Mouse (Mus musculus) liver, embryonic 12.5 days (tissue): ENCODE data around the gene Tmem56. TPM values are rescaled to one million over a fixed set of nuclear protein-coding genes. Genes with fewer than 3 reads are reported as not detected.

Experiments used
- ATAC-seq: fragments of 200-750 bp; cut with Nextera tagmentation; 2 replicates; pipeline ENCODE4 v1.8.0; 2017; ENCODE audit warnings: moderate number of reproducible peaks, mild to moderate bottlenecking, moderate library complexity
- H3K27ac ChIP-seq: fragments of 300-500 bp; sonication (generic); 2 replicates; pipeline ENCODE4 v1.5.1; 2016; ENCODE audit warnings: mild to moderate bottlenecking
- H3K27me3 ChIP-seq: fragments of 300-500 bp; sonication (generic); replicated peaks from 2 replicates; pipeline ENCODE4 v1.6.1; 2016; ENCODE audit warnings: mild to moderate bottlenecking, moderate library complexity
- H3K36me3 ChIP-seq: fragments of 300-500 bp; sonication (generic); 2 replicates; pipeline ENCODE4 v1.6.1; 2016; ENCODE audit warnings: mild to moderate bottlenecking, moderate library complexity
- H3K4me1 ChIP-seq: fragments of 300-500 bp; sonication (generic); 2 replicates; pipeline ENCODE4 v1.6.1; 2016
- H3K4me2 ChIP-seq: fragments of 300-500 bp; sonication (generic); 2 replicates; pipeline ENCODE4 v1.6.1; 2016; ENCODE audit warnings: mild to moderate bottlenecking, moderate library complexity
- H3K4me3 ChIP-seq: fragments of 300-500 bp; sonication (generic); 2 replicates; pipeline ENCODE4 v1.5.1; 2016; ENCODE audit warnings: mild to moderate bottlenecking, moderate library complexity
- H3K9ac ChIP-seq: fragments of 300-500 bp; sonication (generic); 2 replicates; pipeline ENCODE4 v1.6.1; 2016; ENCODE audit warnings: mild to moderate bottlenecking, moderate library complexity
- H3K9me3 ChIP-seq: fragments of 300-500 bp; sonication (generic); replicated peaks from 2 replicates; pipeline ENCODE4 v1.6.1; 2016; ENCODE audit warnings: mild to moderate bottlenecking, moderate library complexity
- WGBS: fragments of 180-500 bp; shearing (Covaris S2); methylation state at CpG from one replicate; pipeline ENCODE4 v1.1.7; 2016; ENCODE audit not compliant: insufficient replicate concordance; 5-methylcytosine and 5-hydroxymethylcytosine counted together
- polyA plus RNA-seq: library from polyadenylated mRNA; unstranded; fragments of >200 nt; fragmentation: Nextera tagmentation; extraction: Ambion mirVana; gene quantifications from 2 replicates; pipeline ENCODE4 v1.2.1, GENCODE M21; 2016

Tmem56 gene
- 29.8 and 32.2 TPM in 2 replicates for polyA plus RNA-seq

DNA sequence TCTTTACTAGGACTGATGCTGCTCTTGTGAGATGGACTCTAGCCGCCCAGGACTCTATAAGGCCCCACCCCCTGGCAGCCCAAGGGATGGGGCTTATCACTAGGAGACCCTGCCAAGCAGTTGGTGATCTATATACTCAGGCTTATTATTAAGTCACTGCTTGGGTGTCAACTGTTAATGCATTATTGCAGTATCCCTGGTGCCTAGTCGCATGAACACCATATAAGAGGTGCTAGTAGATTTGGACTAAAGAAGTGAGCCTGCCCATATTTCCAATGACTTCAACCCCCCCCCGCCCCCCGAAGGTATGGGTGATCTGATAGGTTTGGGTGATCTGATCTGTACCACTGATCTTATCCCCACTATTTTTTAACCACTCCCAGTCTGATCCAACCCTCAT is at the start of gene Tmem56:
Tmem56 (minus strand) TSS at position 101 of the 400 bp plus-strand sequence.
- no peak within 1 kb of the TSS for H3K4me2 ChIP-seq
- 76% methylated on average over 4 of the region's 4 CpGs for WGBS
- no peaks in the 10 kb centered on the region for H3K36me3 ChIP-seq
- no peak within 1 kb of the TSS for H3K27ac ChIP-seq
- no peak within 1 kb of the TSS for H3K4me3 ChIP-seq
- H3K9ac ChIP-seq: no peak within 1 kb of the TSS
- H3K9me3 ChIP-seq: no peaks in the 10 kb centered on the region
- ATAC-seq: no peak
- peaks cover 21% of the 10 kb centered on the region for H3K4me1 ChIP-seq
- no peaks in the 10 kb centered on the region for H3K27me3 ChIP-seq

DNA sequence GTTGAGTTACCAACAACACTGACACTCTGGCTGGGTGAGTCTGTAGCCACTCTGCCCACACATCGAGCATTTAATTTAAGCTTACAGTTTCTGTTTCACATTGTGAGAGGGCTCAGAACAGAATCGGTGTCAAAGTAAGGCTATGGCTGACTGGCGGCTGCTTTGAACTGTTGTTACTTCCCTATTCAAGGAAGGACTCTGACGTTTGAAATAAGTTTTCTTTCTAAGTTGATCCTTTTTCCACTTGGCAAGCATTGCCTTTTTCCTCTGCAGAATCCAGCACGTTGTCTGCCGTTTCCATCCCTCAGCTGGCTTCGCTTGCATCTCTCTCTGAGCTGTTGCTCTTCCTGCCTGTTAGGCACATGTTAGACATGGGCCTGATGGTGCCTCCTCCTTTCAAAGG is 47.3 kb upstream of the Tmem56 start:
- no peak for ATAC-seq
- Histone ChIP-seq H3K27ac (no peak overlapping the region), H3K4me3 (no peak overlapping the region), H3K9ac (no peak overlapping the region), H3K4me2 (no peak overlapping the region), H3K4me1 (peaks cover 15% of the 10 kb centered on the region), H3K36me3 (no peaks in the 10 kb centered on the region), H3K9me3 (no peaks in the 10 kb centered on the region), H3K27me3 (no peaks in the 10 kb centered on the region)
- 57% methylated on average over 7 of the region's 7 CpGs for WGBS

DNA sequence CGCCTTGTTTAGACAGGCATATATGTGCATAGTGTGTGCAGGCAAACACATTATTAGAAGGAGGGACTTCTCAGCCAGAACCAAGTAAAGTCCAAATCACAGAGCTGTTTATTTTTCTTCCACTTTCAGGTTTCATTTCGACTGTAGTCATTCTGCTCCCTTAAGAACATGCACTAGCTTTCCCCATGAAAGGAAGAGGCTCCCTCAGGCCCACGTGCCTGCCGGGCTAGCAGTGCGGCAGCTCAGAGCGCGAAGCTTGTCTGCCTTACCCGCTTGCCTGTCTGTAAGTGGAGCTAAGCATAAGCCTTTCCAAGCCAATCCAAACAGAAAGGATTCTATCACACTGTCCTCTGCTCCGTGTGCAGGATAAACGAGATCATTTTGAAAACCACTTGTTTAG is 46.7 kb upstream of the Tmem56 start:
- Histone ChIP-seq H3K4me2 (no peak overlapping the region), H3K4me3 (no peak overlapping the region), H3K27ac (no peak overlapping the region), H3K4me1 (peaks cover 12% of the 10 kb centered on the region), H3K9me3 (no peaks in the 10 kb centered on the region), H3K36me3 (no peaks in the 10 kb centered on the region), H3K9ac (no peak overlapping the region), H3K27me3 (no peaks in the 10 kb centered on the region)
- ATAC-seq: no peak
- 71% methylated on average over 10 of the region's 10 CpGs for WGBS

DNA sequence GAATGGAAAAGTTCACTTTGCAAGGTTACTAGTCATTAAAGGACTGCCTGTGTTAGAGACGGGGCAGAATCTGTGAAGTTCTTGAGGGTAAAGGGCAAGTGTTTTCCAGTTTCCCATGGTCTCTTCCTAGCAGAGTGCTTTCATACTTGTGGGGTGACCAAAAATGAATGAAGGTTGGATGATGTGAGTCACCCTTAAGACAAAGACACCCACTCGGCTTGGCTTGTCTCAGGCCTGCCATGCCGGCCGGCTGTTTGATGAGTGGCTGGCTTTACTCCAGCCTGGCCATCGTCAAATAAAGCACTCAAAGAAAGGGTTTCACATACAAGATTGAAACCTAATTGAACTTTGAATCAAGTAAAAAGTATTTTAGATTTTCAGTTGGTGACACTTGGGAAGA is 44.5 kb upstream of the Tmem56 start:
- no peaks in the 10 kb centered on the region for H3K27me3 ChIP-seq
- H3K9ac ChIP-seq: no peak overlapping the region
- no peaks in the 10 kb centered on the region for H3K9me3 ChIP-seq
- H3K4me1 ChIP-seq: 0 out of 2 replicates have a peak, but pooled peaks cover 3% of the 10 kb centered on the region
- H3K27ac ChIP-seq: no peak overlapping the region
- peaks cover 18% of the 10 kb centered on the region for H3K36me3 ChIP-seq
- no peak overlapping the region for H3K4me2 ChIP-seq
- no peak for ATAC-seq
- H3K4me3 ChIP-seq: no peak overlapping the region
- WGBS: 80% methylated on average over 5 of the region's 5 CpGs

DNA sequence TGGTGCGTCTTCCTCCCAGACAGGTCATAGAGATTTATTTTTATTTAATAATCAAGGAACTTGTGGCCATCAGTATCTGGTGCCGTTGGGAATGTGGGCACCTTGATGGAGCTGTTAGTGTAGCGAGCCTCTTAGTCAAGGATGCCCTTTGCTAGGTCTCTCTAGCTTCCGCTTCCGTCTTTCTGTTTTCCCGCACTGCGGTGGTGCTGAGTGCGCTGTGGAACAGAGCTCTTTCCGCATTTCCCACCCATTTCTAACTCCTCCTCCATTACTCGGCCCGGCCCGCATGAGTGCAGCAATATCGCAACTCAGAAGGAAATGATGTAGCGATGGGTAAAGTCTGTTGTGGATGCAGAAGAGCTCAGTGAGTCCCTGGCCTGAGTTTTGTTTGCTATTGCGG is 40.5 kb upstream of the Tmem56 start:
- Histone ChIP-seq H3K9me3 (no peaks in the 10 kb centered on the region), H3K36me3 (peaks cover 21% of the 10 kb centered on the region), H3K4me1 (no peaks in the 10 kb centered on the region), H3K9ac (no peak overlapping the region), H3K27ac (no peak overlapping the region), H3K27me3 (no peaks in the 10 kb centered on the region), H3K4me3 (no peak overlapping the region), H3K4me2 (no peak overlapping the region)
- 90% methylated on average over 15 of the region's 15 CpGs for WGBS
- ATAC-seq: no peak

DNA sequence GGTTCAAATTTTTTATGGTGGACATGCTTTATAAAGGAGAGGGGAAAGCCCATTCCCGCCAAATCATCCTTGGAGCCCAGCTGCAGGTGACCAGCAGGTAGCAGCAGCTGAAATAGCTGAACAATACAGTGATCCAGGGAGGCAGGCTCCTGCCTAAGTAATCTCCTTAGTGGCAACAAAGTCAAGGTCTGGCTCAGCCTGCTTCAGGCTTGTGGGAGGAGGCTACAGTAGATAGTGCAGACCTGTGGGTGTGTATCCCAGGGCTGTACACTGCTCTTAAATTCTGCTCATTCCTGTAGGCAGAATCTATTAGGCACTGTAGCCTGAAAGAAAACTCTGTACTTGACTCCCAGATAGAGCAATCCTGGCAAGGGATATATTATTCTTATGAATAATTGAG is 38.0 kb upstream of the Tmem56 start:
- Histone ChIP-seq H3K9me3 (no peaks in the 10 kb centered on the region), H3K4me1 (no peaks in the 10 kb centered on the region), H3K36me3 (peaks cover 28% of the 10 kb centered on the region), H3K4me3 (no peak overlapping the region), H3K4me2 (no peak overlapping the region), H3K9ac (no peak overlapping the region), H3K27me3 (no peaks in the 10 kb centered on the region), H3K27ac (no peak overlapping the region)
- no peak for ATAC-seq
- WGBS: 33% methylated on average over 1 of the region's 1 CpGs

DNA sequence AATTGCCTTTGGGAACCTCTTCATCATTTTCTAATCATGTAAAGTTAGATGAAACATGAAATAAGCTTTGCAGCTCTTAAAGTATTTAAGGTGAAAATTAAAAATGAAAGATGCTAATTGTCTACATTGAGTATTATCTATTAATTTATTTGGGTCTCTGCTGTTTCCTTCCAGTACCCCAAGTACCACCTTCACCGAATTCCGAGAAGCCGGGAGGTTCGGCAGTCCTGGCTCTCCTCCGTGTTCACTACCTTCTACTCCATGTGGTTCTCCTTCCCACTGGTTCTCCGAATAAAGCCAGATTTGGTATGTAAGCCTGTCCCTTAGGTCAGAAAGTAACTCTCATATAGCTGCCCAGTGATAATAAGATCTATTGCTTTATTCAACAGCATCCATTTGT is 37.0 kb upstream of the Tmem56 start:
- Histone ChIP-seq H3K36me3 (peaks cover 32% of the 10 kb centered on the region), H3K4me3 (no peak overlapping the region), H3K4me2 (no peak overlapping the region), H3K9ac (no peak overlapping the region), H3K4me1 (no peaks in the 10 kb centered on the region), H3K27ac (no peak overlapping the region), H3K9me3 (no peaks in the 10 kb centered on the region), H3K27me3 (no peaks in the 10 kb centered on the region)
- ATAC-seq: no peak
- WGBS: 87% methylated on average over 6 of the region's 6 CpGs

DNA sequence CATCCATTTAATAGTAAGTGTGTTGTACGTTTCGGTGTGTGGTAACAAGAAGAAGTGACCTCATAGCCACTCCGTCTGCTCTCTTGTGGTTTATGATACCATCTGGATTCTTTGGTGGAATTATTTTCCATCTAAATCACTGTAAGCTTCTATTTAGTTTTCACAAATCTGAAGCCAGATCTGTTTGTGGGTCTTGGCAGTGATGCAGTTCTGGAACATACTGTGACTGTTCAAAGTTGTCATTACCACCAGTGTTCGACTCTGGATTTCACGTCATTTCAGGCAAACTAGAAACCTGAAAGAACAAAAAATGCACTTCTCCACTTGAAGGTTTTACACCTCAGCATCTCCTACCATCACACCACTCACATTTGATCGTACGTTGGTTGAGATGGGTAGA is 32.6 kb upstream of the Tmem56 start:
- ATAC-seq: no peak
- Histone ChIP-seq H3K27me3 (no peaks in the 10 kb centered on the region), H3K4me2 (no peak overlapping the region), H3K4me1 (0 out of 2 replicates have a peak, but pooled peaks cover 6% of the 10 kb centered on the region), H3K9me3 (no peaks in the 10 kb centered on the region), H3K4me3 (no peak overlapping the region), H3K27ac (no peak overlapping the region), H3K36me3 (peaks cover 11% of the 10 kb centered on the region), H3K9ac (no peak overlapping the region)
- WGBS: 86% methylated on average over 7 of the region's 7 CpGs

DNA sequence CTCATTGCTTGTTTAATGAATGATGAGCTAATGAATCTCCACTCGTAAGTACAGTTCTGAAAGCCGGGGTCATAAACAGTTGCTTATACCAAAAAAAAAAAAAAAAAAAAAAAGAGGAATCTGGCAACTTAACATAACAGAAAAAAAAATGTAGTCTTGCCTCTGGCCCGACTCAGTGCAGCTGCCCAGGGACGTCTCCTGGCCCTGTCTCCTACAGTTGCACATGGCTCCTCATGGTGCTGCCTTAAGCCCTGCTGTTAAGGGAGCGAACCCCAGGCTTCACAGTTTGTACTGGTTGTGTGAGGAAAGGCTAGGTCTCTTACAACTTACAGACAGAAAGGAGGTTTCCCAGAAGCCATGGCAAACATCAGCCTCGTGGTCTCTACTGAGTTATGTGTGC is 31.3 kb upstream of the Tmem56 start:
- no peak overlapping the region for H3K4me3 ChIP-seq
- H3K36me3 ChIP-seq: peaks cover 11% of the 10 kb centered on the region
- peaks cover 14% of the 10 kb centered on the region for H3K4me1 ChIP-seq
- no peak overlapping the region for H3K9ac ChIP-seq
- no peak overlapping the region for H3K27ac ChIP-seq
- 69% methylated on average over 6 of the region's 6 CpGs for WGBS
- H3K9me3 ChIP-seq: no peaks in the 10 kb centered on the region
- H3K4me2 ChIP-seq: no peak overlapping the region
- no peak for ATAC-seq
- H3K27me3 ChIP-seq: no peaks in the 10 kb centered on the region

DNA sequence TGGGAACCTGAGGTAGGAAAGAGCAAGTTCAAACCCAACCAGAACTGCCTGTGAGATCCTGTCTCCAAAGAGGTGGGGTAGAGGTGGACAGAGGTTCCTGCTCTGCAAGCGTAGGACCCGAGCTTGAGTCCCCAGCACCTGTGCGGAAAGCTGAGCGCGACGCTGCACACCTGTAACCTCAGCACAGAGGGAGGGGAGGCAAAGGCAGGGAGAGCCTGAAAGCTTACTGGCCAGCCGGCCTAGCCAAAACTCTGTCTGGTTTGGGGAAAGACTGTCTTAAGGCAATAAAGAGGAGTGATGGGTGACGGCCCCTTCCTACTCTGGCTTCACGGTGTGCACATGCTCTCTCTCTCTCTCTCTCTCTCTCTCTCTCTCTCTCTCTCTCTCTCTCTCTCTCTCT is 30.1 kb upstream of the Tmem56 start:
- 75% methylated on average over 9 of the region's 9 CpGs for WGBS
- H3K4me1 ChIP-seq: peaks cover 26% of the 10 kb centered on the region
- H3K27me3 ChIP-seq: no peaks in the 10 kb centered on the region
- H3K27ac ChIP-seq: no peak overlapping the region
- H3K4me2 ChIP-seq: no peak overlapping the region
- H3K4me3 ChIP-seq: no peak overlapping the region
- H3K36me3 ChIP-seq: peaks cover 11% of the 10 kb centered on the region
- H3K9me3 ChIP-seq: no peaks in the 10 kb centered on the region
- H3K9ac ChIP-seq: no peak overlapping the region
- no peak for ATAC-seq

DNA sequence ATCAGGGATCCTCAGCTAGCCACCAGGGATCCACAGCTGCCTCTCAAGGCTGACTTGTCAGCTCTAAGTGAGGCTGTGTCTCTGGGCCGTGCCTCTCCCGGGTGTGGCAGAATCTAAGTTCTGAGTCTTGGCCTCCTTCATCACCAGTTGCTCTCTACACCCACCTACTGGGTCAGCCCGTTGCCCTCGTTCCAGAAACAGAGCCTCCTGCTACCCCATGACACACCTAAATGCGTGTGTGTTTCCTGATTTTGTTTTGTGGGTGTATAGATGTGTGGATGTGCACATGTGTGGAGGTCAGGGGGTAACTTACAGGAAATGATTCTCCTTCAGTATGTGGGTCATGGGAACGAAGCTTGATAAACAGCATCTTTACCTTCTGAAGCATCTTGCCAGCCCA is 29.5 kb upstream of the Tmem56 start:
- peaks cover 11% of the 10 kb centered on the region for H3K36me3 ChIP-seq
- peaks cover 27% of the 10 kb centered on the region for H3K4me1 ChIP-seq
- H3K9me3 ChIP-seq: no peaks in the 10 kb centered on the region
- H3K4me2 ChIP-seq: no peak overlapping the region
- 71% methylated on average over 6 of the region's 6 CpGs for WGBS
- no peak overlapping the region for H3K4me3 ChIP-seq
- no peaks in the 10 kb centered on the region for H3K27me3 ChIP-seq
- no peak overlapping the region for H3K9ac ChIP-seq
- ATAC-seq: no peak
- H3K27ac ChIP-seq: no peak overlapping the region

DNA sequence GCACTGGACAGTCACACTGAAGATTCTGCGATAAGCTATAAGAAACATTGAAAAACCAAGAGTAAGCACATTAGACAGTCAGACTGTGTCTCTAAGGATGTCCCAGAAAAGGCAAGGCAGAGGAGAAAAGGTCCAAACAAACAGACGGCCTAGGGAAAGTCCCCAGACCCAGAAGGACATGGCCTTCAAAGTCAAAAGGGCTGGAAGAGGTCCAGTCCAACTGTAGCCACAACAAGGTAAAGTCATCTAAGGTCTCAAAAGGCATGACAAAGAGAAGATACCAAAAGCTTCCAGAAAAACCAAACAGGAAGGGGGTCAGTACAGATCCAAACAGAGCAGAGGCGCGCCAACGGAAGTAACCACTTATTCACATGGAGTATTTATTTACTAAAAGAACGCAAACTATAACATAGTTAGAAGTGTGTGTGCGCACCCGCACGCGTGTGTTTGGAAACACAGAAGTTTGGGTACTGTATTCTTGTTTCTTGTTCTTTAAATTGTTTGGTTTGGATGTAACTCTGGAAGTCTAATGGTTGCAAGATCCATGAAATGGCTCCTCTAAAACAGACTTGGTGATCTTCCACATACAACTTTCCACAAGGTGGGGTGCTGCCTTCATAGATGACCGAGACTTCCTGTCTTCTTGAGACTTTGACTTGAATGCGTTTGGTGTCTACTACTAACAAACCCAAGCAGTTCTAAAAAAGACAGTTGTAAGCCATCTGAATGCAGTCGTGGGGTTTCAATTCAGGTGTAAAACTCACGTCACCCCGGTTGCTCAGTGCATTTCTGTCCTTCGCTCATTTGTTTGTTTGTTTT is 27.2 kb upstream of the Tmem56 start:
- Histone ChIP-seq H3K36me3 (peaks cover 4% of the 10 kb centered on the region), H3K27ac (no peak overlapping the region), H3K9me3 (no peaks in the 10 kb centered on the region), H3K9ac (no peak overlapping the region), H3K4me3 (no peak overlapping the region), H3K4me1 (peaks cover 27% of the 10 kb centered on the region), H3K27me3 (no peaks in the 10 kb centered on the region), H3K4me2 (no peak overlapping the region)
- 81% methylated on average over 16 of the region's 16 CpGs for WGBS
- no peak for ATAC-seq

DNA sequence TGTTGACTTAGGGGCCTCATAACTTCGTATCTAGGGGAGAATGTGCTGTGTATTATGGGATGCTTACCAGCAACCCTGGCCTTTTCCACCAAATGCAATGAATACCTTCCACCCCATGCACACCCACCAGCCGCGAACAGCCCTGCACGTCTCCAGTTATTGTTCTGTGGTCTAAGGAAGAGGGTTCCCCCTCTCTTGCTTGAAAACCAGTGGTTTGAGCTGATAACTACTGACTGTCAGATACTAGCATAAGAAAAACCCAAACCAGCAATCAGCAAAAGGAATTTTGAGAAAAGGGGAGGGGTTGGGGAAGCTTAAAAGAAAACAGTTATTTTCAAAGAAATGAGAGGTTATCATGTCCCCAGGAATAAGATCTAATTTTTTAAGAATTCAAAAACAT is 26.5 kb upstream of the Tmem56 start:
- no peak overlapping the region for H3K4me2 ChIP-seq
- 36% methylated on average over 4 of the region's 4 CpGs for WGBS
- H3K36me3 ChIP-seq: peaks cover 4% of the 10 kb centered on the region
- peak; percentile 61 for ATAC-seq
- H3K9me3 ChIP-seq: no peaks in the 10 kb centered on the region
- H3K9ac ChIP-seq: no peak overlapping the region
- peaks cover 27% of the 10 kb centered on the region for H3K4me1 ChIP-seq
- no peaks in the 10 kb centered on the region for H3K27me3 ChIP-seq
- H3K4me3 ChIP-seq: no peak overlapping the region
- H3K27ac ChIP-seq: no peak overlapping the region
